Mouse (Mus musculus) adrenal gland, postnatal 0 days (tissue): Measurements from ENCODE around the gene Rbbp4. TPM values are rescaled to one million over a fixed set of nuclear protein-coding genes. Genes with fewer than 3 reads are reported as not detected.

Experiments
- microRNA-seq: library from miRNA; unstranded; fragments of <30 nt; microRNA quantifications from one replicate; pipeline ENCODE4, GENCODE M21; 2016; ENCODE audit warnings: borderline replicate concordance; ENCODE audit not compliant: insufficient number of aligned reads
- polyA plus RNA-seq: library from polyadenylated mRNA; unstranded; fragments of >200 nt; fragmentation: Nextera tagmentation; extraction: Ambion mirVana; gene quantifications from 2 replicates; pipeline ENCODE4 v1.2.1, GENCODE M21; 2015

Rbbp4 gene
- 219 and 230 TPM in 2 replicates for polyA plus RNA-seq

DNA sequence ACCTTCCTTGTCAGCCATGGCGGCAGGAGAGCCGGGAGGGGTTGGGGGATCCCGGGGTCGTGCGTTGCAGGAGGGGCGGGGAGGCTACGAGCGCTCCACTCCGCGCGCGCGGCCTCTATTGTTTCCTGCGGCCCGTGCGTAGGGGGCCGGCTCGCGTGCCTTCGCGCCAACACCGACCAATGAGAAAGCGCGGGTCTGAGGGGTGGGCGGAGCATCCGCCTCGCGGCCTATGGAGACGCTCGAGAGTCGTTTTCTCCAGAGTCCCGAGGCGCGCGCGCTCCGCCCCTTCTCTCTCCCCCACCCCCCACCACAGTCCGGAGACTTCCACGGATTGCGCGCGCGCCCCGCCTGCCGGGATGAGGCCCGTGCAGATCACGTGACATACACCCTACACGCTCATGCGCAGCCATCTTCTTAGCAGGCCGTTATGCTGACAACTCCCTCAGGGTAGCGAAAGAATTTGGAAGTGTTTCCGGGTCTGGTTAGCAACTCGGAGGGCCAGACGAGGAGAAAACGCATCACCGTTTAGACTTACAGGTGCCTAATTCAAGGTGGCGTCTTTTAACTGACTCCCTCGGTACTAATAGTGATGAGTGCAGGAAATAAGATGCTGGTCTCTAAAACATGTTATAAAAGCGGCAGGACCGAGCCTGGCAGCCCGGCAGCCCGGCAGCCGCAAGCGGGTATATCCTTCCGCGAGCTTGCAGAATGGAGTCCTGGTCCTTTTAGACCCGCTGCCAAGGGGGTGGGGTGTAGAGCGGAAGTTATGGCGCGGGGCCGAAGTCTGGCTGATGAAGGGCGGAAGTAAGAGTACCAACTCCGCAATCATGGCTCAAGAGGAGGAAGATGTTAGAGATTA lies at the start of gene Rbbp4, which contains the start of gene Zbtb8os:
Gene Rbbp4, minus strand, starts transcription at position 155 of the 859 bp plus-strand sequence.
Gene Zbtb8os, plus strand, starts transcription at position 480 of the 859 bp plus-strand sequence.

DNA sequence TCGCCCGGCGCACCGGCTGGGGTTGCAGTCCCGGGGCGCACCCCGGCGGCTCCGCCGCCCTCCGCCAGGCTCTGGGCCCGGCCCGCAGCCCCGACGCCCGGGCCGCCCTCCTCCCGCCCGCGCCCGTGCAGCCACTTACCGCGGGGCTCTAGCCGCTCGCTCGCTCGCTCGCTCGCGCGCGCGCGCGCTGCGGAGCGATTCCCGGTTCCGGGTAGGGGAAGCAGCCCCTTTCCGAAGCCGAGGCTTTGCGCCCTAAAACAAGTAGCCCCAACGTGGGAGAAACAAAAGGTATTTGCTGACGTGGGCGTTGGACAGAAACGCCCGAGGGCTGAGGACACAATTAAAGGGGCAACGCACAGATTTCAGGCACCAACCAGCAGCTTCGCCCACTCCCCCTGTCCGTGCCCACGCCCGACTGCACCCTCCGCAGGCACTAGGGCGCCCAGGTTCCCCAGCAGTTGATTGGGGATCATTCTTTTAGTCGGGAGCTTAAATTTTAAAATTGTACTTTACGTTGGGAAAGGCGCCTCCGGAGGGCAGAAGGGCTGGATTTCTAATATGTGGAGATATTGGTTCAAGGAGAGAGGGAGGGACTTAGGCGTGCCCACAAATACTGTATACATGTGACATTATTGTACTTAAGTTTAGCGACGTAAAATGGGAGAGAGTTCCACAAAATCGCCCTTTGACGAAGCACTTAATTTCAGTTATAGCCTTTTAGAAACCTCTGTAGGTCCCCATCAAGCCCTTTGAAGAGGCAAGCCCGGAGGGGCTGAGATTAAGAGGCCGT lies 42.6 kb upstream of the Rbbp4 start, which contains the start of gene Zbtb8a:
Gene Zbtb8a, minus strand, starts transcription at position 516 of the 790 bp plus-strand sequence.

DNA sequence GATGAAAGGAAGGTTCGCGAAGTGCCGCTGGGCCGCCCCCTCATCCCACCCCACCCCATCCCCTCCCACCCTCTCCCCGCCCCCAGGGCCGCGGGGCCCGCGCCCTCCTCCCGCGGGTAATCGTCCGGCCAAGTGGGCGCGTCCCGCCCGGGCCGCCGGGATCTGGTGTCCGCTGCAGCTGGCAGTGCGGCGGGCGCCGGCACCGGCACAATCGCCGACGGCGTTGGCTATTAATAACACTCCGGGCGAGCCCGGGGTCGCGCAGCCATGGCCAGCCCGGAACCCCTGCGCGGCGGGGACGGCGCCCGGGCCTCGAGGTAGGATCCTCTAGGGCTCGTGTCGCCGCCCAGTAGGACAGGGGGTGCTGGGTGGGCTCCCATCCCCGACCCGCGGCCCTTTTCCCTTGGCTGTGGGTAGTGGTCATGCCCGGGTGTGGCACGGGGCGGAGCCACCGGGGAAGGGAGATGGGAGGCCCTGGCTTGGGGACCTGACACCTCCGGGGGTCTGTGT lies 47.6 kb downstream of the Rbbp4 start, which contains the start of gene Sync:
Gene Sync, plus strand, starts transcription at position 146 of the 510 bp plus-strand sequence.

DNA sequence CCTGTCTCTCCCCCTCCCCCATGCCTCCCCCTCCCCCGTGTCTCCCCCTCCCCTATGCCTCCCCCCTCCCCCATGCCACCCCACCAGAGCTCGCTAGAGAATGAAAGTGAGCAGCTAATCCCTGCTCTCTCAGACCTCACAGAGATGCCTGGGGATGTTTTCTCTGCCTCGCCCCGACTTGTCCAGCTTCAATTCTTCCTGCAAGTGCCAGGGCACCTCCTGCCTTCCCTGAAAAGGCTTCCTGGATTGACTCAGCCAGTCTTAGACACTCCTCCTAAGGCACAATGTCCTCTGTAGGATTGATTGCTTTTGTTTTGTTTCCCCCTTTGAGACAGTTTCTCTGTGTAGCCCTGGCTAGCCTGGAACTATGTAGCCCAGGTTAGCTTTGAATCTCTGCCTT lies 74.0 kb downstream of the Rbbp4 start, which contains the start of gene C77080:
Gene C77080, minus strand, starts transcription at position 209 of the 400 bp plus-strand sequence.

Small RNAs within 50 kb of the gene (microRNA-seq; reads per million reads assigned to microRNA genes)
- not detected for gene Gm22994

Other genes with a start within 250 kb of the Rbbp4 start
- 0.33 and 1.6 TPM in 2 replicates for gene Tmem54, start 229.8 kb downstream of the Rbbp4 start, polyA plus RNA-seq
- 8.3 and 21.4 TPM in 2 replicates for gene Hpca, start 213.3 kb downstream of the Rbbp4 start, polyA plus RNA-seq
- gene Fndc5, start 198.4 kb downstream of the Rbbp4 start, polyA plus RNA-seq: 3.5 and 5.3 TPM in 2 replicates
- 9.8 and 10.5 TPM in 2 replicates for gene S100pbp, start 145.6 kb downstream of the Rbbp4 start, polyA plus RNA-seq
- gene Yars, start 145.6 kb downstream of the Rbbp4 start, polyA plus RNA-seq: 37.5 and 45.4 TPM in 2 replicates
- 2.5 and 2.9 TPM in 2 replicates for gene C77080, start 74.0 kb downstream of the Rbbp4 start, polyA plus RNA-seq
- 1.9 and 3.4 TPM in 2 replicates for gene Sync, start 47.8 kb downstream of the Rbbp4 start, polyA plus RNA-seq
- gene Zbtb8os, start 325 bp upstream of the Rbbp4 start, polyA plus RNA-seq: 97.7 and 131 TPM in 2 replicates
- 12.2 and 13.0 TPM in 2 replicates for gene Zbtb8a, start 42.7 kb upstream of the Rbbp4 start, polyA plus RNA-seq
- gene Zbtb8b, start 105.5 kb upstream of the Rbbp4 start, polyA plus RNA-seq: 1.0 and 1.4 TPM in 2 replicates
- gene Bsdc1, start 126.2 kb upstream of the Rbbp4 start, polyA plus RNA-seq: 24.8 and 39.6 TPM in 2 replicates
- gene Tssk3, start 155.7 kb upstream of the Rbbp4 start, polyA plus RNA-seq: not detected in 2 replicates
- gene Fam229a, start 155.8 kb upstream of the Rbbp4 start, polyA plus RNA-seq: not detected in 2 replicates
- gene Marcksl1, start 178.2 kb upstream of the Rbbp4 start, polyA plus RNA-seq: 303 and 354 TPM in 2 replicates
- 88.2 and 99.4 TPM in 2 replicates for gene Hdac1, start 207.3 kb upstream of the Rbbp4 start, polyA plus RNA-seq
- gene Lck, start 238.3 kb upstream of the Rbbp4 start, polyA plus RNA-seq: 6.8 and 7.9 TPM in 2 replicates
- gene Fam167b, start 243.2 kb upstream of the Rbbp4 start, polyA plus RNA-seq: 22.2 and 39.7 TPM in 2 replicates